Mouse (Mus musculus): ENCODE measurements at regions not wholly inside any gene's neighbourhood (a gene's known extent, or its start where the extent isn't known, plus 50 kb on each side); places are given as distances from the start of the nearest gene placed in this dataset.

DNA sequence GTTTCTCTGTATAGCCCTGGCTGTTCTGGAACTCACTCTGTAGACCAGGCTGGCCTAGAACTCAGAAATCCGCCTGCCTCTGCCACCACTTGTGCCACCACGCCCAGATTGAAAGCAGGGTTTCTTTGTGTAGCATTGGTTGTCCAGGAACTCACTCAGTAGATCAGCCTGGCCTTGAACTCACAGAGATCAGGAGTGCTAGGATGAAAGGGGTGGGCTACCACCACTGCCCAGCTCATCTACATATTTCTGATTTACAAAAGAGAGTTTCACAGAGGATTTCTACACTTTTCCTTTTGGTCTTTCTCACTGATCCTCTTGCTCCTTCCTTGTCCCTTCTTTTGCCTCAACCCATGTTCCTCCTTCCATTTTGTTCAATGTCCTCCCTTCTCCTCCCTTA is 53.1 kb upstream of the Lbx1 start:
- no peak for DNase-seq

DNA sequence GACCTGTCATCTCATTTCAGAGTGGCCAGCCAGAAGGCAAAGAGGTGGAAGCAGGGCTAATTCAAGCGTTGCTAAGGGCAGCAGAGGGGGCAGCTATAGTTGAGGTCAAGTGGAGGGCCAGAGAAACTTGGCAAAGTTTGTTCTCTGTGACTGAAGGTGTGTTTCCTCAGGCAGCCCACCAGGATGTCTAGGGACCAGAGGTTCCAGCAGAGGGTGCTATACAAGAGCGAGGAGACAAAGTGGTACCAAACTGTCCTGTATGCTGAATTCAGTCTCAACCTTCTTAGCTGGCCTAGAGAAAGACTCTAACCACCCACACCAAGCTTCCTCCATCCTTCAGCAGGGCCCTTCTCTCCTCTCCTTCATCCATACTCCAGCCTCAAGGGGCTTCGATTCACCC is 62.2 kb upstream of the Lbx1 start:
- DNase-seq, result no peak

DNA sequence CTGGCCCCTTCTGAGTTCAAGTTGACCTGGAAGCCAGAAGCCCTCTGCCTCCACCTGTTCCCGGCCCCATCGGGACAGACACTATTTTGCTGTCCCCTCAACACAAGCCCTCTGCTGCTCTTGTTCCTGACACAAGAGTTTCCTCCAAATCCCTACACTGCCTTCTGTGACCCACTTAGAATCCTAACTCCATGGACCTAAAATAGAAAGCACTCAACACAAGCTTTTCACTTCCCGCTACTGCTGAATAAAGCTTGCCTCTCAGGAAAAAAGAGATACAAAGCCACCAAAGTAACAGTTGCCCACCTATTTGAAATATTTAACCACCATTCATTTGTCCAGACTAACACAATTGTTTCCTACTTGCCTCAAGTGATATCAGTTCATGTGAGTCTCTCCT is 63.7 kb upstream of the Lbx1 start:
- no peak for DNase-seq

DNA sequence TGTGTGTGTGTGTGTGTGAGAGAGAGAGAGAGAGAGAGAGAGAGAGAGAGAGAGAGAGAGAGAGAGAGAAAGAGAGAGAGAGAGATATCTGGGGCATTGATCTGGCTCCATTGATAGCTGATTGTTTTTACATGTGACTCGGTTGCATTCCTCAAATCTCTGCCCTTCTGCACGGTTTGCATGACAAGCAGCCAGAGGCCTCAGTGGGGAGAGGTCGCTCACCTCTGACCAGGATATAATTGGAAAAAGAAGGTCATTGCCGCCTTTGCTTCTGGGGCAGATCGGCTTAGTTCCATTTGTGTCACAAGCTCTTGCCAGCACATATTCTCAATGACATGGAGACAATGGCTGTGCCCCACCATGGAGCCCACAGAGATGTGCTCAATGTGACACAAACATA is 63.8 kb upstream of the Btrc start:
- DNase-seq, result no peak

DNA sequence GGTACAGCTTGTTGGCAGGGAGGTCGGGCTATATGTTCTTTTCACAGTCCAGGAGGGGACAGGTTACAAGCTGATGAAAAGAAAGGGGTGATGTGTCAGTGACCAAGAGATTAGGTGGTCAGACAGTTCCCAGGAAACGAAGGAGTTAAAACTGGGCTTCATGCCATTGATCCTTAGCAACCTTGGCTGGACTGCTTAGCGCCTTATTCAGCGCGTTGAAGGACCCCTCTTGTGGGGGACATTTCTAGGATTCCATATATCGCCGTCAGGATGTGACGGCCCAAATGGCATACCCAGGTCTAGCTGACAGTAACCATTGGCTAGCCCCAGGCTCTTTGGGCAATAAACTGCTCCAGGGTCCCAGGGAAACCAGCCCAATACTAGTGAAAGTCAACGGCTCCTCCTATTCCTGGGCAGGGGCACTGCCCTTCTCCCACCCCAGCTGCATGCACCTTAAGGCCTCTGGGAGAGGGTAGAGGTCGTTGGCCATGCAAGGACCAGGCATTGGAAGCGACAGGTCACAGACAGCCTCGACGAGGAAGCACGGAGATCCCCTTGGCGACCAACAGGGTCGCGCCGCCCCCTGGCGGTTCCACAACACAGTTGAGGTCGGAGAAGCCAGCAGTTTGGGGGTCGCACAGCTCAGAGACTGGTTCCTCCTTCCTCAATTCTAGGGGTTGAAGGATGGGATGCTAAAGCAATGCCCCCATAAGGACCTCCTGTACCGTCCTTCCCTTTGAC is 62.7 kb upstream of the Btrc start:
- DNase-seq, result no peak

DNA sequence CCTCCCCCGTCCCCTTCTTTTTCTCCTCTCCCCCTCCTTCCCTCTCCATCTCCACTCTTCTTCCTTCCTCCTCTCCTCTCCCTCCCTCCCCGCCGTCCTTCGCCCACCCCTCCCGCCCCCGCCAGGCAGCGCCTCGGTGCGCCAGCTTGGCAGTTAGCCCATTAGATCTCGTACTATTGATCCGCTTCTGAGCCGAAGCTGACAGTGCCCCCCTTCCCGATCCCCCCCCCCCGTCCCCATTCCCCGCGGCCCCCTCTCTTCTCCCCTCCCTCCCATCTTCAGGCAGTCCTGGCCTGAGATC is 62.2 kb upstream of the Btrc start:
- DNase-seq, result no peak

DNA sequence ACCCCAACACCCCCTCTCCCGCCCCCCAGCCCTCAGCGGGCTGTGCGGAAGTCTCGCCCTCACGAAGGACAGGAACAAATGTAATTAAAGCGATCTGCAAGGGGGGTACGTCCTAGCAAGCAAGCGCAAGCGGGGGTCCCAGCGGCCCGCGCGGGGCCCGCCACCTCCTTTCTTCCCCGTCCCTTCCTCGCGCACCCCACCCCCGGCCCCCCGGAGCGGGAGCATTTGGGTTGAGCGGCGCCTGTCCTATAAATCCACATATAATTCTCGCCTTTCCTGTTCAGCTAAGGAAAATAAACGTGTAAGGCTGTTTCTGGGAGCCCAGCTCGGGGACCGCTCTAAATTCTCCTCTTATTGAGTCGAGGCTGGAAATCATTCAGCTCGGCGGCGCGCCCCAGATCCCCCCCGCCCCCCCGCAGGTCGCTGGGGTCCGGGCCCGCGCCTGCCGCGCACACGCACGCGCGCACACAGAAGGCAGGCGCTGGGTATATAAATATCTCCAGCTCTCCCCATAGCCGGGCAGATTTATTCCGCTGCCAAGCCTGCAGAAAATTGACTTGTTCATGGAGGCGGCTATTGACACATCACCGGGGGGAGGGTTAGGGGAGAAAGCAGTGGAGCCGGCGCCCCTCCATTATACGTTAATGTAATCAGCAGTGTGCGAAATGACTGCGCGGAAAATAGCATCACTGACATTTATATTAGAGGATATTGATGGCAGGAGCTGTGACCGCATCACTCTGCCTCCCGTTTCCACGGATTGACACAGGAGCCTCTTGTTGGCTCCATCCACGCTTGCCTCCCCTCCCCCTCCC is 61.6 kb upstream of the Btrc start:
- peak; percentile 77 for DNase-seq

DNA sequence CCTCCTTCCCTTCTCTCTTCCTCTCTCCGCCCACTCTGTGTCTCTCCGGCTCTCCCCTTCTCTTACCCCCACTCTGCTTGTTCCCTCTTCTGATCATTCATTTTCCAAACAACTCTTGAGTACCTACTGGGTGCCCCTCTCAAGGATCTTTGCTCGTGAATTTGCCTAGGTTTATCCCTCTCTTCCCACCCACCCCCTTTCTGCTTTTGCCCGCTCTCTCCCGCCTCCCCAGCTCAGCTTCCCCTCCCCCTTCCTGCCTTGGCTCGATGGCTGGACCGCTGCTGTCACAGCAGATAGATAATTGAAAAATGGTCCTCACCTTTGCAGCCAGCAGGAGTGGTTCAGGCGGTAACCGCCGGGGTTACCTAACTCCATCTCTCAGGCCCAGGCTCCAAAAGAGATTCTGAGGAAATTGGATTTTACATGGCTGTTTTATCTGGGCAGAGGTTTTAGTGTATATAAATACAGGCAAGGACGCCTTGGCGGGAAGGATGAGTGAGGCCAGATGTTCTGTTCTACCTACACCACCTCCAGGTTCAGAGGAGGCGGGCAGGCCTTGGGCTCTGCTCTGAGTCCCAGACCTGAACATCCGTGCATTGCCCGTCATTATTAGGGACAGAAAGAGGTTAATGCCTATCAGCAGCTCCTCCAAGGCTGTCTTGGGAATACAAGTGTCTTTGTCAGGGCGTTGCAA is 60.8 kb upstream of the Btrc start:
- no peak for DNase-seq

DNA sequence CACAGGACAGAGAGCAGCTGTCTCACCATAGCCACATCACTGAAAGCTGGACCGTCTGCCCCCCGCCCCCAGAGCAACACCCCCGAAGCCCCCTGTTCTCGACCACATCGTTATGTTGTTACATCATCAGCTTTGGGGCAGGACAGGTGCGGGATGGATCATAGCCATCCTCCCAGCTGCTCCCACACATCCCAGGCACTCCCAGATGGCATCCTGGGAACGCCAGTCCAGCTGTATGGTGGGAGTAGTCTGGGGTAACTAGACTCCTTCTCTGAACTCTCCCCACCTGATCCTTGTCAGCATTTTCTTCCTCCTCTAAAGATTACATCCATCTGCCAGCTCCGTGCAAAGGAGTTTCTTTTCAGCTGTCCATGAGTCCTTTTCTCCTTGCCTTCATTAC is 59.0 kb upstream of the Btrc start:
- DNase-seq, result peak; percentile 73

DNA sequence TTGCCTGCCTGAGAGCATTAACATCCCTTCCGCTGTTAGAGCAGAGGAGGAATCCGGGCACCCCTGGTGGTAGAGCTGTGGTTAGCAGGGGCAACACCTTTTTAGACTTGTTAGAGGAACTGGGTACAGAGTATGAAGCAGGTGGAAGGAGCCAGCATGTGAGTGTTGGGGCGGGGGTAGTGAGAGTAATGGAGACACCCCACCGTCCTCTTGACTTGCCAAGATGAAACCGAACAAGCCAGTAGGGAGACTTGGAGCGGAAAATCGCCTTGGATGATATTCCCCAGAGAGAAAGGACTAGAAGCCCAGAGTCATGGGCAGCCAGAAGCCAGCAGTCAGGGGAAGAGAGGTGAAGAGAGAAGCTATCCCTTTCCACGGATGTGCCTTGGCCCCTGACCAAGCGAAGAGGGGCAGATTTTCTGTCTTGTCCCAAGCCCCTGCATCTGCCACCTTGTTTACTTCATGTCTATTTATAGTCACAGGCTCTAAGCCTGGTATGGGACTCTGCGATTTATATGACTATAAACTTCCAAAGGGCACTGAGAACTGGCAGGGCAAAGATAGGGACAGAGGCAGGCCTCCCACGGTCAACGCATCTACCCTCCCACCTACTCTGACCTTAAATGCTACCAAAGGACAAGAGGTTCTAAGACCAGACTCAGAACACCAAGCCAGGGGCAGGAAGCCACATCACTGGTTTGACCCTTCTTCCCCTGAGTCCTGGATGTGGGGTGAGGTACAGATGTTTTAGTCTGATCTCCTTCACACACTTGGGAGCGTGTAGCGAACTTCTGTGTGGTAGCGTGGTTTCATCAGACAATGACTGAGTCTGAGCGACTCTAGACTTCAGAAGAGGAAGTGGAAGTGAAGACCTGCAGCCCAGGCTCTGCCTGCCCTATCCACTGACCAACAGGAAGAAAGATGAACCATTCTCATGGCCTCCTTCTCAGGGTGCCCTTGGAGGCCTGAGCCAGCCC is 55.9 kb upstream of the Btrc start:
- DNase-seq, result no peak

DNA sequence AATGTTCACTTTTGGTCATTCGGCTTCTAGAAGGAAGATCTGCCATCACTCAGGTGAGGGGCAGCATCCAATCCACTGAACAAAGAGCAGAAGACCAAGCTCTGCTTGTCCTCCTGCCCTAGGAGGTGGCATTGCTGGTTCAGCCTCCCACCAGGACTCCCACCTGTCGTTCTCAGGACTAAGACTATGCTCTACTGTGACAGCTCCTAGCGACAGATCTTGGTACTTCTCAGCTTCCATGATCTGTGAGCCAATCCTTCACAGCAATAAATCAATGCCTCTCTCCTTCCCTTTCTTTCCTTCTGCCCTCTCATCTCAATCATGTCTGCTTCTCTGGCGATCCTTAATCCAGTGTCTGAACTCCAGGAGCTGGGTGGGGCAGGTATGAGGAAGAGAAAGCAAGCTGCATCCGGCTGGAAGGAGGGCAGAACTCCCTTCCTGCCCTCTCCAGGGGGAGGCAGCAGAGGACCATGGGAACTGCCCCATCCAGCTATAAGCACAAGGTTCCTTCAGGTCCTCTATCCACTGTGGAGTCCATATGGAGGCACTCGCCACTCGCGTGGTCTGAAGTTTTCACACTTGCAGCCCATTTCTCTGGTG is 54.8 kb upstream of the Btrc start:
- no peak for DNase-seq

DNA sequence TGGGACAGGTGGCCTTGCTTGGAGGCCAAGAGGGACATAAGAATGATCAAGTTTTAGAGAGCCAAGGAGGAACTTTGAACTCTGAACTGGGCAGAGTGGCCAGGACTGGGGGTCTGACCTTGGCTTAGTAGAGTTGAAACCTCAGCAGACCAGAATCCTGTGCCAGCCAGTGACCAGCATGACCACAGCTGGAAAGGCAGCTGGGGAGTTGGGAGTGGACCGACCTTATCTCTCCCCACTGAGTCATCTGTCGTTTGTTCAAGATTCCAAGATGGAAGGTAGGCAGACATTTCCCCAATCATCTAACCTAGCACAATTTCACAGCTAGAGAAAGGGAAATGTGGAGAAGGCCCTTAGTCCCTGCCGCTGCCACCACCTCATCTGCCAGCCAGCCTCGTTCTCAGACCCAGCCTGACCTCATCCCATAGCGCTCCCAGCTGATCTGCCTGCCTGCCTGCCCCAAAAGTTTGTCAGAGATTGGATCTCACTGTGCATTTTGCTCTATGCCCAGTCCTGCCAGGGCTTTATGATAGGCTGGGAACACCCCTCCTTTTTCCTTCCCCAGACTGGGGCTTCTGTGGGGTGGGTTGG is 53.1 kb upstream of the Btrc start:
- no peak for DNase-seq

DNA sequence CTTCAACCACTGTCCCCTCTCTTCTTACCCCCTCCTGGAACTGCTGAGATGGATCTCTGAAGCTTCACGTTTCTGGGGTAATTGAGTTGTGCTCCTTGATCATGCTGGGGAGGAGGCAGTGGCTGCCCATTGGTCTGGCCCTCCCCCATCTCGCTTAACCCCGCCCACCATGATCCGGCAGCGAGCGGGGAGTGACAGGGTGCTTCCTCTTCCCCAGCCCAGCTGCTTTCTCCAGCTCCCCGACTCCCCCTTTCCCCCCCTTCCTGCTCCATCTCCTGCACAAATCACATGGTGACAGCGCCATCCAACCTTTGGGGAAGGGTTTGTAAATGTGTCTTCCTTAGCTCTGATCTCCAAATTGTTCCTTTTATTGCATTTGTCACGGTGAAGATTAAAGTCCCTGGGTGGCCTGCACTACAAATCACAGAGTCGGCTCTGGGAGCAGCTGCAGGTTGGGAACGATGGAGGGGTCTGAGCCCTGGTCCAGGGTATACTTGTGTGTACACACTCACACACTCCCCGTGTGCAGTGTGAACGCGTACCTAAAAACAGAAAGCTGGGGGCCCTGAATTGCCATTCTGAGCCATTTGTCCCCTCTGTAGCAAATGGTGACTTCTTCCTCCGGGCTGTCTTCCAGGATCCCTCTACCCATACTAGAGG is 52.5 kb upstream of the Btrc start:
- peak; percentile 70 for DNase-seq

DNA sequence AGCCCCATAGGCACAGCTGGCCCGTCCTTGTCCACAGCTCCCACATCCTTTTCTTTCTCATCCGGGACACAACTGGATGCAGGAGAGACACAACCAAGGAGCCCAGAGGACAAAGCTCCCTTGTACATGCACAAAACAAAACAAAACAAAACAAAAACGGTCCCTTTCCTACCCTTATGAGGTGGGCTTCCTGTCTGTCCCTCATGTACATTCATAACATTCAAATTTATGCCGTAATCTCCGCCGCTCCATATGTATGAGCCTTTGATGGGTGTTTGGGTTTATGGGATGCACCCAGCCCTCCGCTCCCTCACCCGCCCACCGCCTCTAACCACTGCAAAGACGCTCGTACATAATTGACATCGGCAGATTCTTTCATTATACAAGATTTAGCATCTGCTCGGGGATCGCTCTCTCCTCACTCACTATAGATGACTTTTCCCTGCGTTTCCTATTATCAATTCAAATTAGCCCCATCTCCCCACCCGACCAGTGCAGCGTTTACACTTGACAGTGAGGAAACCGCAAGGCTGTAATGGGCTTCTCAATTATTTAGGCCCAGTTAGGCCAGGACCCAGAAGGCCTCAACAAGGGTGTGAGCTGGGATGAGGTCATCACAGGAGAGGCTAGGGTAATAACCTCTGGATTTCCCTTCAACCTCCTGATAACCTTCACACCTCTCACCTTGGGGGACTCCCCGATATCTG is 51.5 kb upstream of the Btrc start:
- DNase-seq, result no peak

DNA sequence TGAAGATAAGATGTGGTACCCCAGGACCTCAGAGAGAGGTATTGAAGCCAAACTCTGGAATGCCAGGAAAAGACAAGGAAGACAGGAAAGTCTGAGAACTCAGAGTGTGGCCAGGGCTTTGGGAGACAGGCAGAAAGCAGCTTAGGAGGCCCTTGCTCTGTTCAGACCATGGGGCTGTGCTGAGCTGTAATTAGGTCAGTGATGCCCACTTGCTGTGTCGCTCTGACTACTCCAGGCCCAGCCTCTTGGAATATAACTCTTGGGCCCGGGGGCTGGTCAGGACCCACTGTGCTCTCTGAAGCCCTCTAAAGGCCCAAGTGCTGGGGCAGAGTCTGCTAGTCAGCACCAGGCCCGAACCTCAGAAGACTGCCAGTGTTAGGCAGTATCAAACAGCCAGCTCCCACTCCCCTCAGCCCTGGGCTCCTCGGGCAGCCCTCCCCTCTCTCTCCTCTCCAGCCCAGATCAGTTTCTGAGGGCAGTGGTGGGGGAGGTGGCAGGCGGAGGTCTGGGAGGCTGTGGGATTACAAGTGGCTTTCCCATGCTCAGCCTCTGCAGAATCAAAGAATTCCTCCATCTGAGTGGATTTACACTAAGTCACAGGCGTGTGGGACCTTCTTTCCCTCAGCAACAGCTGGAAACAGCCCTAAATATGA is 50.7 kb upstream of the Btrc start:
- DNase-seq, result no peak
